Mouse (Mus musculus) layer of hippocampus, adult 11-12 months (tissue): ENCODE results near the gene Rpp30.
A peak's percentile ranks its signal among the peaks of the same experiment; 100 is the strongest.

Experiments used
- DNase-seq: peaks from one replicate; pipeline ENCODE4 v3.0.0; 2022; ENCODE audit warnings: low spot score

Rpp30 gene

GRCm38 (mm10) chr19:36128440-36128839 lies 44.9 kb downstream of the Rpp30 start:
- no peak for DNase-seq

GRCm38 (mm10) chr19:36129213-36129612 lies 45.7 kb downstream of the Rpp30 start:
- no peak for DNase-seq

GRCm38 (mm10) chr19:36129643-36130042 lies 46.1 kb downstream of the Rpp30 start:
- DNase-seq: no peak

- DNase-seq: no peak
These were observed 46.7 kb downstream of the Rpp30 start for GRCm38 (mm10) chr19:36130181-36130580.

- DNase-seq: no peak
These were observed 48.5 kb downstream of the Rpp30 start for GRCm38 (mm10) chr19:36131990-36132389.

- no peak for DNase-seq
These were observed 49.5 kb downstream of the Rpp30 start for GRCm38 (mm10) chr19:36133064-36133463.

GRCm38 (mm10) chr19:36133731-36134130 lies 50.2 kb downstream of the Rpp30 start:
- DNase-seq: no peak

- DNase-seq: no peak
These were observed 60.1 kb downstream of the Rpp30 start for GRCm38 (mm10) chr19:36143571-36143970.

- no peak for DNase-seq
These were observed 65.1 kb downstream of the Rpp30 start for GRCm38 (mm10) chr19:36148578-36148977.

GRCm38 (mm10) chr19:36150241-36151007 lies 66.9 kb downstream of the Rpp30 start:
- DNase-seq: peak; percentile 44
